Mouse (Mus musculus) adrenal gland, adult 2 months (tissue): ENCODE data around the gene Kank1. TPM values are rescaled to one million over a fixed set of nuclear protein-coding genes. Genes with fewer than 3 reads are reported as not detected.

ENCODE experiments used
- DNase-seq: peaks from one replicate; pipeline ENCODE4 v3.0.0; 2021
- polyA plus RNA-seq: library from polyadenylated mRNA; depleted of rRNA; stranded (reverse); fragments of >200 nt; gene quantifications from 2 replicates; pipeline ENCODE4 v1.2.3, GENCODE M21; 2012
- total RNA-seq, 2 experiments: library from RNA; stranded (reverse); gene quantifications; 2 replicates each; pipeline ENCODE4 v1.2.3; 2021

Gene Kank1
- total and polyA plus RNA-seq, 3 experiments: 15.2 to 20.7 (median 15.8) TPM

DNA sequence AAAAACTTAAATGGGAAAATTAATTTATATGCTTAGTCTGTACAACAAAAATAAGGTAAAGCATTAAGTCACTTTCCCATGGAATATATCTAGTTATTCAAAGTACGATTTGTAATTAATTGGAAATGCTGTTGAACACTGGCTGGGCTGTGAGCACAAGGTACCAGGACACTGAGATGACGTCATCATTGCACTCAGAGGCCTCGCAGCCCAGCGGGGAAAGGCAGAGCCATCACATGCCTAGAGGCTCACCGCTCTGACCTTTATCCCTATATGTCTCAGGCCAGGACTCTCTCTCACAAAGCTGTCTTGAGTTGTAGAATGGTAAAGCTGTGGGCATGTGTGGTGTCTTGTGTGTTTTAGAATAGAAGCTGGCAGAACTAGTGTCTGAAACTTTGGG lies 128.9 kb downstream of the Kank1 start:
- DNase-seq: no peak

DNA sequence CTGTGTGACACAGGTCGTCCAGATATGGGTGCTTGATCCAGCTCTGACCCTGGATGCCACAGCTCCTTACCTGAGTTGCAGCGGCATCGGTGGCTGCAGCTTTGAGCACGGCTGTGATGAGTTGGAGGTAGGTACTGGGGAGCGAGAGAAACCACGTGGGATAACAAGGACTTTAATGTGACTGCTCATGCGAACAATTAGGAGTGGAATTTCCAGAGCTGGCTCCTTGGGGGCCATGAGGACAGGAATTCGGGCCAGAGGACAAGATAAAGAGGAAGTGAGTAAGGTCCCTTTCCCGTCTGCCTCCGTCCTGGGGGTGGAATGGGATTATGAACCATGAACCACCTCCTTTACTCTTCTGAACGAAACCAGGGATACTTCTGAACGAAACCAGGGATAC lies 129.8 kb downstream of the Kank1 start:
- DNase-seq: no peak

DNA sequence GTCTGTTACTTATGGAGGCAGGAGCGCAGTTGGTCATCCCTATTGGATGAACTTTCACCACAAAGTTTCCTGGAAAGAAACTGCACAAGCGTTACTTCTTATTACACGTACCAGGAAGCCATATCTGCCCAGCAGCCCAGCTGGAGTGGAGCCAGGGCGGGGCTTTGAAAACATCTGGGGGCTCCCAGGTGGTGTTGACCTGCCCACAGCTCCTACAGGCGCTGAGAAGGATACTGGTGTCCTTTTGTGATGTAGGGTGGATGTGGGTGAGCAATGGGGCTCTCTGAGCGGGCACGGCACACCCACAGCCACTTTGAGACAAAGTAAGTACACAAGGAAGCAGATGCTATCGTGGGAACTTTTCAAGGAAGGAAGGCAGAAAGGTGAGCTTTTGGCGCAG lies 133.7 kb downstream of the Kank1 start:
- DNase-seq: no peak

DNA sequence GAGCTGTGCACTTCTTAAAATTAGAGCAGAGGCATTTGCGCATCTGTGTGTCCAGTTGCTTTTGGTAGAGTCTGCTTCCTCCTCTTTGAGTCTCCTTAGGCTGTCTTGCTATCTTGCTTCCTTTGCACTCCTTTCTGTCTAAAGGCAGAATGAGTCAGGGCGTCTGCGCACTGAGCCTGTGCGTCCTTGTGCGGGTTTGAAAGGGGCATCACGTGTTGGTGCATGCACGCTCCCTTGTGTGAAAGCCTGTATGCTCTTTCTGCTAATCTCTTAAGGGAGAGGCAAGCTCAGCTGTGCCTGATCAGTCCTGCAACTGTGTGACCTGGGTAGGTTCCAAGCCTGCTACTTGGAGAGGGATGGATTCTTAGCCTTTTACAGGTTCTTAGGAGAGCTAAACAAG lies 136.0 kb downstream of the Kank1 start:
- no peak for DNase-seq

DNA sequence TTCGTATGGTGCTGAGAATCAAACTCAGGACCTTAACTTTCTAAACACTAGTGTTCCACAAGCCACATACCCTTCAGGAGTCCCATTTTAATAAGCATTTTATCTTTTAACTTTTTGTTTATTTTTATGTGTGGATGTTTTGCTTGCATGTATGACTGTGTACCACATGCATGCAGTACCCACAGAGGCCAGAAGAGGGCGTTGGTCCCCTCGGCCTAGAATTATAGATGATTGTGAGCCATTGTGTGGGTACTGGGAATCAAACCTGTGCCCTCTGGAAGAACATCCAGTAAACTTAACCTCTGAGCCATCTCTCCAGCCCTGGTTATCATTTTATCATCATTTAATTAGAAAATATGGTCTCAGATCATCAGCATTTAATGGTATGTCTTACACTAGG lies 136.8 kb downstream of the Kank1 start:
- DNase-seq: no peak

DNA sequence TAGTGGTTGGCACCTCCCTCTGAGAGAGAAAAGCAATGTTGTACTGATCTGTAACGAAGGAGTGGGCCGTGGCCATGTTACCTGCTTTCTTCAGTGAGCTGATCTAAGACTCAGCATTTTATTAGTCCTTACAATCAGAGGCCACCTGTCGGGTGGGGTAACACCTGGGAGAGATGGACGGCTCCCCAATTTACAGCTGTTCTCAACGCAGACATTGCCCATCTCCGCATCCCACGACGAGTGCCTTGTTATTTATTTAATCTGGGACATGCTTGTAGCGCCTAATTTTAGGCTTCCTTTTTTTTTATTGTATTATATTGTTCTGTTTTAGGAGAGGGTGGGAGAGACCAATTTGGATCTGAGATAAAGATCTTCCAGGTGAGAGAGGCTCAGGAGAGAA lies 137.4 kb downstream of the Kank1 start:
- no peak for DNase-seq

DNA sequence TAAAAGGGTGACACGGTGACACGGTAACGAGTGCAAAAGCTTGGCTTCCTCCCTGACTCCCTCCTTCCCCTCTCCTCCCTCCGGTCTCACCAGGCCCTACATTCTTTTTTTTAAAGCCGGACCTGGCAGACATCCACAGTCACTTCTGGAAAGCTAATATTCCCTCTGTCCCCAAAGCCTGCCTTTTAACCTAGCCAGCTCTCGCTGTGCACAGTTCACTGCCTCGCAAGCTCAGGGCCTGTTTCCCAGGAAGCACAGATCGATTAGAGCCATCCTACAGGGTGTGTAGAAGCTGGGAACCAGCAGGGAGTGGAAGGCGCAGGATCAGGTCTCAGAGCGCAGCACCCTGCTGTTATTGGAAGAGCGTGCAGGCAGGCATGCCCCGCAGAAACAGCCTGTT lies 138.2 kb downstream of the Kank1 start:
- DNase-seq: peak; percentile 44

DNA sequence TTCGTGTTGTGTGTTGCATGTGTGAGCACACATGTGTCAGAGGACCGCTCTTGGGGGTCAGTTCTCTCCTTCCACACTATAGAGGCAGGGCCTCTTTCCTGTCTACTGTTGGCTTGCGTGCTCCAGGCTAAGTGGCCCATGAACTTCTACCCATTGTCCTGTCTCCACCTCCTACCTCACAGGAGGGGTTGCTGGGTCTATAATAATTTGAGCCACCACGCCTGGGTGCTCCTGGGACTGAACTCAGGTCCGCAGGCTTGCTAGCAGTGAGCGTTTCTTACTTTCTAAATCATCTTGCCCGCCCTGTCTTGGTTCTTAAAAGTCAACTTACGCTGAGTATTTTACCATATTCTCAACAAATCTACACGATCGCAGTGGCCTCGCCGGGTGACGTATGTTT lies 140.1 kb downstream of the Kank1 start:
- DNase-seq: no peak

DNA sequence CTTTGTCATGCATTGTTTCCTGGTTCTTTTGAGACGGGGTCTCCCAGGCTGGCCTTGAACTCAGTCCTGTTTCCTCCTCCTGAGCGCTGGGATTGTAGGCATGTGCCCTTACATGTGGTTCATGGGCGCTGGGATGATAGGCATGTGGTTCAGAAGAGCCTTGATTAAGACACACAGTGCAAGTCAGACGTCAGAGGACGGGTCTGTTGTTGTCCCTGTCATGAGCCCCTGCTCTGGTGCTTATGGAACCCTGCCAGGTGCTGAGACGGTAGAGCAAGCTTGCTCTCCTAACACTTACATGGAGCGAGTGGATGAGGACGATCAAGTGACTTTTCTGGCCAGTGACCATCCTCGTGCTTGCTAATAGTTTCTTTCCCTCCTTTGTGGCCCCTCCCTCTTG lies 143.9 kb downstream of the Kank1 start:
- no peak for DNase-seq

DNA sequence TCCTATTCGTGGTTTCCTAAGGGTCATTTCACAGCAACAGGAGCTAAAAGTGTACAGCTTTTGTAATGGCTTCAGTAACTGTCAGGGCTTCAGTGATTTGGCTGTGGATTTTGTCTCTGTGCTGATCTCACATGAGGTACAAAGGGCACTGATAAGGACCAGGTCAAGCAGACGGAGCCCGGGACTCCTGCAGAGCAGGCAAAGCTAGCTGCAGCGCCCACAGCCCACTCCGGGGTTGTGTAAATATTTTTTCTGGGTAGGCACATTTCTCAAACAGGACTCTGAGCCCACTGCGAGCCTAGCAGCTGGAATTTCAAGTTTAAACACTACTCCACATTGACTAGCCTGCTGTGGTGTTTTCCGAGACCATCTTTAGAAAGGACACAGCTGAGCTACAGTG lies 145.2 kb downstream of the Kank1 start:
- DNase-seq: no peak

DNA sequence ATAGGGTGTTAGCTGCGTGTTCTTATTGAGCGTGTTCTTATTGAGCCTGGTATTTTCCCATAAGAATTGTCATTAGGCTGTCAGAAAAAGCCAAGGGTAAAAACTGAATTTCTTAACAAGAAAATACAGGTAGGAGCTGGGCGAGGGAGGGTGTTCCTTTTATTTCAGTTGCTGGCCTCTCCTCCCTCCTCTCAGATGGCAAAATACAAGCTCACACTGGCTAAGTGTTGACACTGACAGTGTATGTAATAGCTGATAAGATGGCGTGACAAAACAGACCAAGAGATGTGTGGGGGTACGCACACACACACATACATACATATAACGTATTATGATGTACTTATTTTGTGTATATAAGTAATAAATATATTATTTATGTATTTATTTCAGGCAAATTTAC lies 145.7 kb downstream of the Kank1 start:
- no peak for DNase-seq

DNA sequence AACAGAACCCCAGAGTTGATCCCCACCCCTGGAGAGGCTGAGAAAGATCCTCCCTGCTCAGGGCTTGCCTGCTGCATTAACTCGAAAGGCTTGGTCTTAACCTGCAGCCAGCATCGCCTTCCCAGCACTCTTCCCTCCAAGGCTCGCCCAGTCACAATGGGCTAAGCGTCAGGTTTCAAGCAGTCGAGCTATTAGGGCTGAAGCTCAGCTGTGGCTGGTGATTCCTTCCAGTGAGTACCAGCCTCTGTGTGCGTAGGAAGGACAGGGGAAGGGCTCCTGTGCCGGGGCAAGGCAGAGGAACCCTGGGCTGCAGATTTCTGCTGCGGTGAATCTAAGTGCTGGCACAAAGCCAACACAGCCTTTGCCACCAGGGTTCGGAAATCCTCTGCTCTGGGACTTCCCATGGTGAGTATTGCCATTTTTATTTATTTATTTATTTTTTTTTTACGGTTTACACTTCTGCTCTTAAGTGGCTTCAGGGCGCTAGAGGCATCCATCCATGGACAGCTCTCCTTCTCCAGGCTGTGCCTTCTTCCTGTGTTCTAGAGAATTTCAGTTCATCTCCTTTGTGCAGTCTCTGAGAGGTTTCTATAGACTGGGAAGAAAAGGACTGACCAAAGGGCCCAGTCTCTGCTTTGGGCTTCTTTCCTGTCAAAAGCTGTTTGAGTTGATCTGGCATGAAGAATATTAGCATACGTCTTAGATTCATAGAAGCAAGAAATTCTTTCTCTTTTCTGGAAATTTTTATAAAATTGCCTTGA lies 146.8 kb downstream of the Kank1 start:
- no peak for DNase-seq

DNA sequence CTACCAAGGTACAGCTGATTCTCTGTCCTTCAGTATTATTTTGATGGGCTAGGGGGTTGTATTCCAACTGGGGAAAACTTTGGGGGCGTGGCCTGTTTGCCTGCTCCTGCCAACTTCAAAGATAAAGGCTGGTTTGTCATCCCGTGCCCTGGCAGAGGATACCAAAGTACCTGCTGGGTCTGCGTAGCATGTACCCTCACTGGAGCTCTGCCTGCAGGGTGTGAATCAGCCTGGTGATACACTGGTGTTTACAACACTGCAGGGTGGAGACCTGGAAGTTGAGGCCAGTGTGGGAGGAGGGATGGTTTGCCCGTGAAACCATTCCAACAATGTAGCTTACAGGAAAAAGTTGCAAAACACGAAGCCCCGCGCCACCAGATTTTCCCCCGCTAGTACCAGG lies 149.2 kb downstream of the Kank1 start:
- DNase-seq: peak; percentile 35

DNA sequence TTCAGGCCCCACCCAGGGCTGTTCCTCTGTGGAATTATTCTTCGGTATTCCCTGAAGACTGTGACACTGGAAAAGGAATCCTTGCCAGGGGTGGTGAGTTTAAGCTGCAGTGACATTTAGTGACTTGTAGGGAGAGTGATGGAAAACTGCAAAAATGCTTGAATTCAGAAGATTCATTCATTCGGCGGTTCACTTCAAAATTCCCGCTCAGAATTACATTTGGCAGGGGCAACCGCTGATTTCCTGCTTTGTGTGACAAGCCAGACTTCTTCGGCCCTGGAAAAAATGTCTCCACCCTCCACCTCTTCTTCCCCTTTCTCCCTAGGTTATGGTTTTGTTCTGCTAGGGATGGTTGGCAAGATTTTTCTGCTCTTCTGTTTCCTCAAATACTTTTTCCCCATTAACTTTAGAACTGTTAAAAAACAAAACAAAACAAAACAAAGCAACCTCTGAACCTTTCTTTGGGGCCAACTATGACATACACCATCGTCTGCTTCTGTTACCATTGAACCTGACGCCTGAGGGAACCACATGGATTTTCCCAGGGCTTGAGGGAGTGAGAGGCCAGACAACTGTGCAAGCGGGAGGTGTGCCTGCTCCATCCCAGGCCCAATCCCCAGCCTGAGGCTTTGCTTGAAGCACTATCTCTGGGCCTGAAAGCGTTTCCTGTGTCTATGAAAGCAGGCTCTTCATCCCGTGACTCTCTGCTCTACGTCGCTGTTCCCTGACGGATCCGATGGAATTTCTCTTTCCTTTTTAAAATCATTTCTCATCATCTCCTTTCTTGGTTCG lies 150.1 kb downstream of the Kank1 start:
- DNase-seq: no peak

DNA sequence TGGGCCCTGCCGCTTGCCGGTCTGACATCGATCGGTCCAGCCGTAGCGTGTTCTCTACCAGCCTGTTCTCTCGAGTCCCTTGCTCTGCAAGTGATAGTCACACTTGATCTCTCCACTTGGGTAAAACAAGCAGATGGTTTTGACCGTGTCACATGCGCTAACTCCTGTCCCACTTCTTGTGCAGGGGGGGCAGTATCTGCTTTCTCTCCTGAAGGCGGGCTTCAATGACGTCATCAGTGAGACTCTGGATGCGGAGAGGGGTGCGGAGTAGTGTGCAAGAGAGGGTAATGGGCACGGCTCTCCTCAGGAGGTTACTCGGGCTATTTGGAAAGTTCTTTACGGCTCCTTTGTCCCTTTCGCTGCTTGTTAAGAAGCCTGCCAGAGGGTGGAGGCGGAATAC lies 151.1 kb downstream of the Kank1 start:
- DNase-seq: no peak

DNA sequence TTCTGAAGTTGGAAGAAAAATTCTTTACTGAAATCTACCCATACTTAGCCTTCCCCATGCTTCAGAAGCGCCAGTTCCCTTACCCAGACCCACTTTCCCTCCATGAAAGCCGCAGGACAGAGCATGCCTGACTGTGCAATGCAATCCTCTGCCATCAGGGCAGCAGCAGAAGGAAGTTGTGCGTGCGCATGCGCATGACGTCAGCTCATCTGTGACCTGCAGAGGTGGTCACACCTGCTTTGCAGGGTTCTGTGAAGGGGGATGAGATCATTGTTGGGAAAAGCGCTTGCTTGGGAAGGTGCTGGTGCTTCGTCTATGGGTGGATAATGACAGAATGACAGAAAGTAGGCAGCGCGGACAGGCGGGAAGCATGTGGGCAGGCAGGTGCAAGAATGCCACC lies 155.4 kb downstream of the Kank1 start:
- DNase-seq: no peak

DNA sequence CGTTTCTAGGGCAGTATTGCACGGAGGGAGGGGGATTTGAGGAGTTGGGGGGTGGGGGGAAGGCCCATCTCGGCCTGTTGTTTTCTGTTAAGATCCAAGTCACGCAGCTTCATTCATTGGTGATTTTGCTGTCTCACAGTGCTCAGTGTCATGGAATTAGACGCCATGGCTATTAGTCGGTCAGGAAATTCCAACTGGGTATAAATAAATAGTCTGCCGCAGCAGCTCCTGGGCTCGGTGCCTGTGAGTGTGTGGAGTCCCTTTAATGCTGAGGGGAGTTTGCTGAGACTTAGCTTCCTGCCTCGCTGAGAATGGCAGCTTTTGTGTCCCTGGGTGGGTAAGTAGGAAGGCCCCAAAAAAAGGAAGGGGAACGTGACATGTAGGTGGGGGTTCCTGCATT lies 158.3 kb downstream of the Kank1 start:
- peak; percentile 18 for DNase-seq

DNA sequence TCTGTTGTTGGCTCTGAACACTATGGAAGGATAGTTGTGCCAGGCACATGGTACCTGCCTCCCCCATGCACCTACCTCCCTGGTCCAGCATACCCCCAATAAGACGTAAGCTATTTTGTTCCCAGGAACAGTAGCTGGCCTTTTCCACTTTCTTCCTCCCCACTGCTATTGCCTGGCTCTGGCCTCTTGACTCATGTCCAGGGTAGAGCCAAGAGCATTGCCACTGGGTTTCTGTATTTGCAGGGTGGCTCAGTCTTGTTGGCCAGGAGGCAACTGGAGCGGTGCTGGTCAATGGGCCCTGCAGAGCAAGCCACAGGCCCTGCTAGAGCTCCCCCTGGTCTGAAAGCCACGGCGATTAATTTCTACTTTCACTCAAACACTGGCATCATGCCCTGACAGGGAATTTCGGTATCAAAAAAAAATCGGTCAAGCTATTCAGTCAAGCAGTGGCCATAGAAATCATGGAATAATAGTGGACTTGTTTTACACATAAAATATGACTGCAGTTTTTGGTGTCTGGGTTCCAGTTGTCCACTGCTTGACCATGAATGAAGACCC lies 160.0 kb downstream of the Kank1 start:
- DNase-seq: no peak

DNA sequence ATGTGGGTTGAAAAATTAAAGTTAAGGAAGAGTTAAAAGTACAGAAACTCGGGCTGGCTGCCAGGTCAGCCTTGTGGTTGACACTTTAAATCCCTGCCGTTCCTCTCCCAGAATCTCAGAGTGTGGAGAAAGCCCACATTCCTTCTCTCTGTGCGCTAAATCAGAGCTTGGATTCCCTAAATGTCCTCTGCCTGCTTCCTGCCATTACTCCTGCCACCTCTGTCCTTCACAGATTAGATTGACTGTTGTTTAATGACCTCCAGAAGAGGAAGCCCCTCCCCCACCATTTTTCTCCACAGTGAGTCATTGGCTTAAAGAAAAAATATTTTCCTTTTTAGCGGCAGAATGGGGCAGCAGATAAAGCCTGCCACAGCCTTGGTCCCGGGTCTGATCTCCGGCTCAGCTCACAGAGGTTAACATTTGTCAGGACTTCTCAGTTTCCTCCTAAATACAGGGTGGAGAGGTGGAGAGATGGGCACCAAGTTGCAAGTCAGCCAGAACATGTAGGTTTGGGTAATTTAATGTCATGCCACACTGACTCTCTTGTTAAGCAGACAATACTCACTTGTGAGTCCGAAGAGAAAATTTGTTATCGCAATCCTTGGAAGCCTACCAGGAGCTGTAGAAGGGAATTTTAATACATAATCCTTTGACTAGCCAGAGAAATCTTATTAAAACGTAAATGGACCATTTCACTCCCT lies 162.9 kb downstream of the Kank1 start:
- DNase-seq: peak; percentile 83

DNA sequence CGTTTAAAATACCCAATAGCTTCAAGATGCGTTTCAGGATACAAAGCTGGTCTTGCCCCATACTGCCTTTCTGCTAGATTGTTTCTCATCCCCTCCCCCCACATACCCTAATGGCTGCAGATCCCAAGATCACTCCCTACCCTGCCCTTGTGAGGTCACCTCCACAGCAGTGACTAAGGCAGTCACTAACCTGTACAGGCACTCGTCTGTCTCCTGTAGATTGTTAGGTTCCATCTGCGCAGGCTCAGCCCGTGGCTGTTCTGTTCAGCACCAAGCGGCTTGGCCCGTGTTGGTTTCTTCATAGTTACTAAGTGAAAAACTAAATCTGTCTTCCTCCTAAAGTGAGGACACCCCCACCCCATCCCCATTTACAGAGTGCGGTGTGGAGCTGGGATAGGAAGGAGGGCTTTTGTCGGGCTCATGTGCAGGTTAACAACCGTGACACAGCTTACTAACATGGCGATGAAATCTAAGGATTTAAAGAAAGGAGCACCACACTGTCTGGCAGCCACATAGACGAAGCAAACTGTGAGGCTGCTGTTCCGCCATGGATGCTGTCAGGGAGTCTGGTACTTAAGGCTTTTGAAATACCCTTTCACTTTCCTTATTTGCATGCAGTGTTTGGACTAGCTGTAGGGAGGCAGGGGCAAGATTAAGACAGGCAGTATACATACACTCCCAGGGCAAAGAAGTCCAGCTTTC lies 163.6 kb downstream of the Kank1 start:
- DNase-seq: no peak

DNA sequence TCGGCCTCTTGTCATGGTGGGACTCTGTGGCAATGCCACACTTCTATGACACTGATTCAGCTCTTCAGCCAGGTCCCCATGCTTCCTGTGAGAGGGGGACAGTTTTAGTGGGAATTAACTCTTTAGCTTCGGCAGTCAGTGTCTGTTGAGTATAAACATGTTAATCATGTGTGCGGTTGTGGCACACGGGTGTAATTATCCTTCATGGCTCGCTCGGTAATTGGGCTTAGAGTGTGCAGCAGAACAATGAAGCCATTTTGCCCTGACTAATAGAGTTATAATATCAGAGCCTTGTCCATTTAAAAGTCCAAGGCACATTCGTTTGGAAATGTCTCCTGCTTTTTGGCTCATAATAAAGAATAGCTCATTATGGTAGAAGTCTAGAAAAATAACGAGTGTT lies 164.7 kb downstream of the Kank1 start:
- no peak for DNase-seq

DNA sequence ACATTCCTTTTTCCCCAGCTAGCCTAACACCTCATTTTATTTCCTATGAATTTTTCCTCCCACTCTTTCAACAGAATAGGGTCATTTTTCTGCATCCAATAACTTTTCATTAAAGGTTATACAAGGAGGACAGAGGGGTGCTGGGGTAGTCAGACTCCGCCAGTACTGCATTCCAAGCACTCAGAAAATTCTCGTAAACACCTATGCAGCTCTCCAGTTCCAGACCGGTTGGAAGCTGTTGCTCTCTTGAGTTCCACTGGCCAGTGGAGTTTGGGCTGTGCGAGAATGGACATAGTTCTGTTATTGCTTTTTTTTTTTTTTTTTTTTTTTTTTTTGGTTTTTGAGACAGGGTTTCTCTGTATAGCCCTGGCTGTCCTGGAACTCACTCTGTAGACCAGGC lies 167.4 kb downstream of the Kank1 start:
- no peak for DNase-seq
